Mouse (Mus musculus) yolk sac, embryonic 10.5 days (tissue): ENCODE data around the gene Ttc34.

Experiments used
- DNase-seq: peaks from one replicate; pipeline ENCODE4 v3.0.0-alpha.2; 2017; ENCODE audit warnings: low spot score

Ttc34 gene

DNA sequence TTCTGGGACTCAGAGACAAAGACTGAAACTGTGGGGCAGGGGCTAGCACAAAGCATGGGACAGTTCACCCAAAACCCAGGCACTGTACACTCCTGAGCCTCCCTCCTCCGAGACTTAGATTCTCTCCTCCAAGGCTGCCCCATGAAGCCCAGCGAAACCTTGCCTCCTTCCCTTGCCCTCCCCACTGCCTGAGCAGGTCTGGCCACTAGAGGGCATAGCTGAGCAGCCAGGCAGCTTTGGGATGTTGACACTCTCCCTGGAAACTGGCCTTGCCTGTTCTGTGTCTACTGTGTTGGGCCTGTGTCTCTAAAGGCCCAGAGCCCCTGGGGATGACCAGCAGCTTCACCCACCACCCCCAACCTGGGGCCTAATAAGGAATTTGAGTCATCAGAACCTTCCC is at the start of gene Ttc34:
Gene Ttc34 (plus strand): TSS at position 290 of the 400 bp plus-strand sequence.
- no peak for DNase-seq

- no peak for DNase-seq
These were observed 49.1 kb upstream of the Ttc34 start for GRCm38 (mm10) chr4:154787960-154788702.

GRCm38 (mm10) chr4:154791894-154792293 is 45.4 kb upstream of the Ttc34 start:
- no peak for DNase-seq

DNA sequence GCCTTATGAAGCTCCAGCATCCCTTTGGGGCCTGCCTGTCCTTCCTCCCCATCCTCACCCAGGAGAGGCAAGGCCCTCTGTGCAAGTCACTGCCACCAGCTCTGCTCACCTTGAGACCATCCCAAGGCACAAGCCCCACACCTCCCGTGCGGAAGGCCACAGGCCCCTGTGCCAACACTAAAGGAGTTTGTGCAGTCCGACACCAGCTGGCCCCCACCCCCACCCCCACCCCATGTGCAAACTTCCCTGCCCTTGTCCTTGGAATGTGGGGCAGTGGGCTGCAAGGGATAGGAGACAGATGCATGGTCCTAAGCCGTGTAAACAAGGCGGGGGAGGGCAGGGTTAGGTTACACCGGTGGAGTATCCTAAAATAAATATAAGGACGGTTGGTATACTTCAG is 43.8 kb upstream of the Ttc34 start:
- DNase-seq = no peak

DNA sequence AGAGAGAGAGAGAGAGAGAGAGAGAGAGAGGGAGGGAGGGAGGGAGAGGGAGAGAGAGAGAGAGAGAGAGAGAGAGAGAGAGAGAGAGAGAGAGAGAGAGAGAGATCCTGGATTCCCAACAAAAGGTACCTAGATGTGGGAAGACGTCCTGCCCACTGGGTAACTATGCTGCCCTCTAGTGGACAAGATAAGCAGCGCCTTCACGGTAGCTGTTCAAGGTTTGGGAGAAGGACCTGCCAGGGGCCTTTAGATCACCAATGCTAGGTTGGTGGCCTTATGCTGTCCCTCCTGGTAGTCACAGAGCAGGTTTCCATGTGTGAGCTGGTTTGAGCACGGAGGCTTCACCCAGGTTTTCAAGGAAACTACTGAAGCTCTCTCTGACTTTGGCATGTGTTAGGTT is 39.4 kb upstream of the Ttc34 start:
- no peak for DNase-seq

- DNase-seq = no peak
These were observed 36.7 kb upstream of the Ttc34 start for GRCm38 (mm10) chr4:154800543-154800942.

DNA sequence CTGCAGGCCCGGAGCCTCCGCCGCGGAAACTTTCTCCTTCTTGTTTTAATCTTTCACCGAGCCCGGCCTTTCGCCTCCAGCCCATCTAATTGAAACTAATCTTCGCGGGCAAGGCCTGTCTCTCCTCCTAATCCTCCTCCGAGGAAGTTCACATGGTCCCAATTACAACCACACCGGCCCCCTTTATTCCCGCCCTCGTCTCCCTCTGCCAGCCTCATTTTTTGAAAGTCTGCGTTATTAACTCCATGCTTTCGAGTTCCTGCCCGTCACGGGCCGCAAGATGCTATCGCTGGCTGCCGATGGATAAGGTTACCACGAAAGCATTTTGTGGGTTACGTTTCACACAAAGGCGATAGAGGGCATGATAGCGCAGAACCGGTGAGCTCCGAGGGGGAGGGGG is 35.0 kb upstream of the Ttc34 start:
- DNase-seq = no peak

- DNase-seq = peak; percentile 41
These were observed 11.6 kb upstream of the Ttc34 start for GRCm38 (mm10) chr4:154825662-154826061.

GRCm38 (mm10) chr4:154826224-154826623 is 11.0 kb upstream of the Ttc34 start:
- DNase-seq = no peak

DNA sequence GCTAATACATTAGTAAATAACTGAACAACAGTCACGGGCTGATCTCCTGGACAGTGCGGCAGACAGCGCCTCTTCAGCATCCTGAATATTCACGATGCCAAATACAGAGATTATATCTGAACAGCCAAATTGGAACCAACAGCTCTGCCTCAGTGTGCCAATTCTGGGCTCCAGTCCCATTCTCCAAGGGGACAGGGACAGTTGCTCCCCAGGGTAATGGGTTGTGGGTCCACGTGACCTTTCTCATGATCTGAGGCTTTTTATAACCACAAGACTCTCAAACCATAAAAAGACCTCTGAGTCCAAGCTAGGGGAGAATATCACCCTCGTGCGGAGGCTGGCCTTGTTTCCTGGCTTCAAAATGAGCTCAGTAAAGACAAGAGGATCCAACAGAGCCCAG is 10.1 kb upstream of the Ttc34 start:
- no peak for DNase-seq

GRCm38 (mm10) chr4:154827861-154828610 is 9.2 kb upstream of the Ttc34 start:
- DNase-seq = no peak

DNA sequence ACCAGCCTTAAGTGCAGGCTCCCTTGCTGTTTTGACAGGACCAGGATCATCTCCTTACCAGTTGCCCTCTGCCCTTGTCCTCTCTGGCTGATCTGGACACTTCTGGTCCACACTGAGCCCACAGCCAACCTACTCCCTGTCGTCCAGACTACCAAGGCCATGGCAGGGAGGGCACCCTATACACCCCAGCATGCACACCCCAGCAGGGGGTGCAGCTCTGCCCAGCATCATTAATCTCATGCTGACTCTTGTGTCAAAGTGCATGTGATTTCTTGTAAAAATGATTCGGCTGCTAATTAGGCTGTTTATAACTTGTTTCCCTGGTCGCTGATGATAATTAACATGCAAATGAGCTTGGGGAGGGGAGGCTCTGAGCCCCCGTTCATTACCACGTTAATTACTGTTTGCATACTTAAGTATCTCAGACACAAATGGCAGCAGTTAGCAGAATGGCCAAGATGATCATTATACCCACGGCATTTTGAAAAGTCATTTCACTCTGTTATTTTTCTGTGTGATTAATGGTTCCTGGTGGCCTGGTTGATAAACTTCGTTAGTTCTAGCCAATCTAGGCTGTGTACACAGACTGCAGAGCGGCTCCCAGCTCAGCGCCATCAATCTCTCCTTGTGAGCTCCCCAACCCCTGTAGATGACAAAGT is 5.2 kb upstream of the Ttc34 start:
- DNase-seq = no peak

DNA sequence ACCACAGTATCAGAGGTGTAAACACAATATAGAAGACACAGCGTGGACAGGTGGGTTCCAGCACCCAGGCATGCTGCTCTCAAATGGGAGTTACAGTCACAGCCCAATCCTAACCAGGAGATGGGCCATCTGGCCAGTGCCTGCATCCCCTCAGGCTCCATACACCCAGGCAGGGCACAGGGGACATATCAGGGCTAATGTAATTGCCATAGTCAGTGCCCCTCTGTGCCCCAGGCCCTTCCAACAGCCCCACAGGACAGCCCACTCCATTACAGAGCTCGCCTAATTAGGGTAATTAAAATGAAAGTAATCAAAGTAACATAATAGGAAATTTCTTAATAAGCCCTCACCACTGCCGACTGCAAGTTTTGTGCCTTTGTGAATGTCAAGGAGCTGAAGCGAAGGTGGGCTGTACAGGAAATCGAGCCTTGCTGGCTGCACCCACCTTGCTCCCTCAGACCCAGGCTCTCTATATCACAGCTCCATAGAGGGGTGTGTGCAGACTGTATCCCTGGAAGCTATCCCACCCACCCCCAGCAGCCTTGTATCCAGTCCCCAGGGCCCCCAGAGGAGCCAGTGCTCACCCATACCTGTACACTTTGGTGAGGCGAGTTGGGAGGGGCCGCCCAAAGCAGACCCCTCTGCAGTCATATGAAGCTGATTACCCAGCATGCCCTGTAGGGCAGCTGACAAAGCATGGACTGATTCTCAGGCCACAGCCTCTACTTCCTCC is 910 bp upstream of the Ttc34 start:
- DNase-seq = no peak

DNA sequence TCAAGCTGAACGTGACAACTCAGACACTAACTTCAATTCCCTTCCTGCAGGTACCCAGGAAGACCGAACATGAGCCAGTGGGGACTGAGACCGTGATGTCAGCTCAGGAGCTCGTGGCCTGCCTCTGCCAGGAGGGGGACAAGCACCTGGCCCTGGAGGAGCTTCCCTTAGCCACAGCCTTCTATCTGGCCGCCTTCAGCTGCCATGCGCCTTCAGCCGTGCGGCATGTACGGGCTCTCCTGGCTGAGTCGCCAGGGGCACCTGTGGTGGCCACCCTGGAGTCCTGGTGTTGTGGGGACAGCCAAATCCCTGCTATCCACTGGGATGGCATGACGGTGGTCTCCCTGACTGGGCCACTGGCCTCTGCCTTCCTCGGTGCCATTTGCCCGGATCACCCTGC is 1.5 kb downstream of the Ttc34 start:
- no peak for DNase-seq

- DNase-seq = no peak
These were observed 2.1 kb downstream of the Ttc34 start for GRCm38 (mm10) chr4:154839406-154839805.

GRCm38 (mm10) chr4:154852696-154853095 is 15.4 kb downstream of the Ttc34 start:
- no peak for DNase-seq

DNA sequence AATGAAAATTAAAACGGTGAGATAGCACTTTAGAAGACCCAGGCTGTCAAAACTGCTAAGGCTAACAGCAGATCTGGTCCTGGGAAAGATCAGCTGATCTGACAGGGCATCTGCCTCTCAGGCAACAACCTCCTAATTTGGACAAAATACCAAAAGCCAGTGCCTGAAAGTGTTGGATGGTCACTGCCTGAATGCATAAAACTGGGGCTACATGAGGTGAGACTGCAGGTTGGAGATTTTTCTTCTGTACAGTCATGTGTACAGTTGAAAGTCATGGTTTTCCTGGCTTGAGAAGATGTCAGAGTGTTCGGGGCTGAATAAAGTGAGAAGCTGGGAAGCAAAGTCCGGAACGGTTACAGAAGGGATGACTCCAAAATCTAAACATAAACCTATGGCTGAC is 16.6 kb downstream of the Ttc34 start:
- no peak for DNase-seq

DNA sequence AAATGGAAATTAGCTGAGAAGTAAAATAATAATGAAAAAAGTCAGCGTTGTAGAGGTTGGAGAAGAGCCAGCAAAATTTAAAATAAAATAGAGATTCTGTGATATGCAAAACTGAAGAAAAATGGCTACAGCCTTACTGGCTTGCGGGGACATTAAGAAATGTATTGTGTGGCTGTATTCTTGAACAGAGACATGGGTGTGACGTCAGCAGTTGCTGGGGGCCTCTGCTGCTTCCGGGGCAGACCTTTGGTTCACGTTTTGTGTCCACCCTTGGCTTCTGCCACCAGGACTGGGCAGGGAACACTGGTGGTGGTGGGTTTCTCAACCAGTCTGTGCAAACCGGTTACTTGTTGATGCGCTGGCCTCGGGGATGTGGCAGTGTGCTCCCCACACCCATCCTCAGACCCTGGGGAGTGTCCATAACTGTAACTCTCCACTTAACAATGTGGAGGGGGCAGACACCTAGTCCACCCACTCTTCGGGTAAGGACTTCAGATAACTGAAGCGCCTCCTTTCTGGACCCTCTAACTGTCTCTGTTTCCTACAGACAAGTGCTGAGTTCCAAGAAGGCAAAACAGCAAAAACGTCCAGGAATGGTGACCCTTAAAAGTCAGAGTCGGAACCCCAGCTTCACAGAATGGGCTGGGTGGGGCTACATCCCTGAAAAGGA is 17.6 kb downstream of the Ttc34 start:
- no peak for DNase-seq

DNA sequence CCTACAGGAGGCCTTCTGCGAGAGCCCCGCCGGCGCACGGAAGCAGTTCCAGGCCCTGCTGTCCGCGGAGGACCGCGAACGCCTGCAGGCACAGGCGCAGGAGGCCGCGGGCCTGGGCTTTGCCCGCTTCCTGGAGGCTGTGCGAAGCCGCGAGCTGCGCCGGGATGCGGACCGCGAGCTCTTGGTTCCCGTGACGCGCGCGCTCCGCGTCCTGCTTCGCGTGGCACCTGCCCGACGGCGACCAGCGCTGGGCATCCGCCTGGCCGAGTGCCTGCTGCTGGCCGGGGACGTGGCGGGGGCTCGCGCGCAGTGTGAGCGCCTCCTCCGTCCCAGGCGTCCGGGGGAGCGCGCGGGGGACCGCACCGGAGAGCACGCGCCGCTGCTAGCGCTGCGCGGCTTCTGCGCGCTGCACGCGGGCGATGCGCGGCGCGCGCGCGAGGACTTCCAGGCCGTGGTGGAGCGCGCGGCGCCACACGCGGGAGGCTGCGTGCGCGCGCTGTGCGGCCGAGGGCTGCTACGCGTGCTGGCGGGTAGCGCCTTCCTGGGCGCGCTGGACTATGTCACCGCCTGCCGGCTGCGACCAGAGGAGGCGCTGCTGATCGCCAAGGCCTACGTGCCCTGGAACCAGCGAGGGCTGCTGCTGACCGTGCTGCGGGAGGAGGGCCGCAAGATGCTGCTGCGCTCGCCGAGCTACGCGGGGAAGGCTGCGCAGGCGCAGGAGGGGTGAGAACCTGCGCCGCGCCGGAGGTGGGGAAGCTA is 18.6 kb downstream of the Ttc34 start:
- DNase-seq = peak; percentile 62

GRCm38 (mm10) chr4:154856480-154856837 is 19.2 kb downstream of the Ttc34 start:
- DNase-seq = no peak

DNA sequence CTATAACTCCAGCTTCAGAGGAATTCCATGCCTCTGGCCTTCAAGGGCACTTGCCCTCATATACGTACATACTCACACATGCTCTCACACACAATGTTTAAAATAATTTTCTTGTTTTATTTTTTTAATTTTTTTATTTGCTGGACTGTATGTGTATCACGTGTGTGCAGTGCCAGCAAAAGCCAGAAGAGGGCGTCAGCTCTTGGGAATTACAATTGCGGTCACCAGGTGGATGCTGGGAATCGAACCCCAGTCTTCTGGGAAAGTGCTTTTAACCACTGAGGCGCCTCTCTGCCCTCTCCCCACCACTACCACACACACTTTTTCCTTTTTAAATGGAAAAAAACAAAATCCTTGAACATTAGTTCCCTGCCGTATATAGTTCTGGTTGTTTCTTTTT is 19.6 kb downstream of the Ttc34 start:
- no peak for DNase-seq
